Mouse (Mus musculus) heart, adult 11 months (tissue): ENCODE measurements around the gene Gbp7.
A peak's percentile ranks its signal among the peaks of the same experiment; 100 is the strongest.

Experiments used
- DNase-seq: peaks from one replicate; pipeline ENCODE4 v3.0.0; 2022

Gbp7 gene

DNA sequence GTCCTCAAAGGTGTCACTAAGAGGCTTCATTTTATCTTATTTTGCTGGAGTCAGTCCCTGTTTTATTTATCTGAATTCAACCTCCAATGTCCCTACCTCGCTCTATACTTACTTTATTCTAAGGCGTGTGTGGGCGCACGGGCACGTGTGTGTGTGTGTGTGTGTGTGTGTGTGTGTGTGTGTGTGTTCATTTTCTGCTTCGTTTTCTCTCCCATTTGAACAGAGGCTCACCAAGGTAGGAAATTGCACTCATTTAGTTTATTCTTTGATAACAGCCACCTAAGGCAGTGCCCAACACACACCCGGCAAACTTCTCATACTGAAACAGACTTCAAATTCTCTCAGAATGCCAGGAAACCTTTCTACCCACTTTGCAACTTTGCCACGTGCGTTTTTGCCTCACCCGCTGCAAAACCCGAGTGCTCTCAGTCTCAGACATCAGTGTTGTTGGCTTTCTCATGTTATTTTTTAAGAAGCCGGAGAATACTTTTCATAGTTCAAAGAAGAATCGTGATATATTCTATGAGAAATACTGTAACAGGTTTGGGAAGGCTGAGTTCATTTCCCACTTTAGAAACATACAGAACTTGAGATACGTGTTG lies 31.0 kb downstream of the Gbp7 start:
- no peak for DNase-seq

DNA sequence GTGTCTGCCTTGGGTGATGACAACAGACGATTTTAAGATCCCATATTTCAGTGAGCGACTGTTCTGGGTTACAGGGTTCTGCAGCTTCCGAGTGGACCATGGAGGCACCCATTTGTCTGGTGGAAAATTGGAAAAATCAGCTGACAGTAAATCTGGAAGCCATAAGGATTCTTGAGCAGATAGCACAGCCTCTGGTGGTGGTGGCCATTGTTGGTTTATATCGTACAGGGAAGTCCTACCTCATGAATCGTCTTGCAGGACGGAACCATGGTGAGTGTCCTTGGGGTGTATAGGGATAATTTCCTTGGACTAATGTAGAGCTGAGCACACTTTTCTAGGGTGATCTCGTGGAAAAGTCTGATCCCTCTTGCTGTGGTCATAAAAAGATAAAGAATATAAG lies 31.5 kb downstream of the Gbp7 start:
- DNase-seq = no peak

DNA sequence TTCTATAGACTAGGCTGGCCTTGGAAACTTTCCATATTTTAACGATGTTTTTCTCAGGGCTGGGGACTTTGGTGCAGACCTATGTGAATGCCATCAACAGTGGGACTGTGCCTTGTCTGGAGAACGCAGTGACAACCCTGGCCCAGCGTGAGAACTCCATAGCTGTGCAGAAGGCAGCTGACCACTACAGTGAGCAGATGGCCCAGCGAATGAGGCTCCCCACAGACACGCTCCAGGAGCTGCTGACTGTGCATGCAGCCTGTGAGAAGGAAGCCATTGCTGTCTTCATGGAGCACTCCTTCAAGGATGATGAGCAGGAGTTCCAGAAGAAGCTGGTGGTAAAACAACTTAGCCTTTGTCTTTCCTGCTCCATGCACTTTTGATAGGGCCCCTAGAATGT lies 37.3 kb downstream of the Gbp7 start:
- DNase-seq = peak; percentile 71

DNA sequence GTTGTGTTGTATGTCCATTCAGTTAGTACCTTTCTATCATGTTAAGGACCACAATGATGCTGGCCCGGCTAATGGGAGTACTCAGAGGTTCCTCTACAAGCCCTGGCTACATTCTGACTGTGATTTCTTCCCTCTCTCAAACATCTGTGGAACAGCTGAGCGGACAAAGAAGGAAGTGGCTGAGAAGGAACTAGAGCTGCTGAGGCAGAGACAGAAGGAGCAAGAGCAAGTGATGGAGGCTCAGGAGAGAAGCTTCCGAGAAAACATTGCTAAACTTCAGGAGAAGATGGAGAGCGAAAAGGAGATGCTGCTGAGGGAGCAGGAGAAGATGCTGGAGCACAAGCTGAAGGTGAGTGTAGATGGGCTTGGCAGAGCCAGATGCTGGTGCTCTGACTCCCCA lies 40.6 kb downstream of the Gbp7 start:
- peak; percentile 88 for DNase-seq

DNA sequence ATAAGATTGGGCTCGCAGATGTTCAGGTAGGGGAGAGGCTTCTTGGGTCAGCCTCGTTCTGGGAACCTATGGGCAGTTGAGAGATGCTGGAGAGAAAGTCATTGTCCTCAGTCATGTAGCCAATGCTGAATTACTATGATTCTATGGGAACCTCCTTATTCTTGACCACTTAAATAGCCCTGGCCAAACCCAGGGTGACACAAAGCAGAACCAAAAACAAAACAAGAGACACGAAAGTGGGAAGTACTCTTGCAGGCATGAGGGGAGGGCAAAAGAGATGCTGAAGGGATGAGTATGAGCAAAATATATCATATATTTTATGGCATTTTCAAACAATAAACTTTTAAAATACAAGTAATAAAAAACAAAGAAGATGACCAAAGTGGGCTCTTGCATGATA lies 47.0 kb downstream of the Gbp7 start:
- peak; percentile 87 for DNase-seq

DNA sequence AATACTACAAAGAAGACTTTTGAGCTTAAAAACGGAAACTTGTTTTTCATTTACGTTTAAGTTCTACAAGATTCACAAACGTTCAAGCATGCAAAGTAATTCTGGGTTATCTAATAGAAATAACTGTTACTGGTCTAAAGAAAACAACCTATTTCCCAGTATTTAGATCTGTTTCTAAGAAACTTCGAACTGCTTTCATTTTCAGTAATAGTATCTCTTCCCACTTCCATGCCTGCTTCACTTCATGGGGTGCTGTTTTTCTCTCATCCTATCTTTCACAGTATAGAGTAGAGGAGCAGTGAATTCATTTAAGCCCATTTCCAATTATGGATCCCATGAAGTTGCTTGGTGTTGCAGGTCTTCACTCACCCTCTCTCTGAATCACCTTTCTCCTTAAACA lies 48.2 kb downstream of the Gbp7 start:
- no peak for DNase-seq

DNA sequence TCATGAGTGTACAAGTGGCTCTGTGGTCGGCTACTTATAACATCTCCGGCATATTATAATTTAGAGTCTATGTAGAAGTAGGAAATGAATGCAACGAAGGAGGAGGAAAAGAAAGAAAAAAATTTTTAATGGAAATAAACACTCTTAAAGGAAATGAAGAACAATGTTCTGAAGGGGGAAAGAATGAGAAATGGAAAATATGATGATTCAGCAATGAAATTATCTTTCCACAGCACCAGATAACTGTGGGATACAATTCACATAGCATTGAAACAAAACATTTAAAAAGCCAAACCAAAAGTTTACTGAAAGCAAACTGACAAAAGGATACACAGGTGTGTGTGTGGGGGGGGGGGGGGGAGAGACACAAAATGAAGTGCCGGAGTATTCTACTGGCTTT lies 52.9 kb downstream of the Gbp7 start:
- no peak for DNase-seq

DNA sequence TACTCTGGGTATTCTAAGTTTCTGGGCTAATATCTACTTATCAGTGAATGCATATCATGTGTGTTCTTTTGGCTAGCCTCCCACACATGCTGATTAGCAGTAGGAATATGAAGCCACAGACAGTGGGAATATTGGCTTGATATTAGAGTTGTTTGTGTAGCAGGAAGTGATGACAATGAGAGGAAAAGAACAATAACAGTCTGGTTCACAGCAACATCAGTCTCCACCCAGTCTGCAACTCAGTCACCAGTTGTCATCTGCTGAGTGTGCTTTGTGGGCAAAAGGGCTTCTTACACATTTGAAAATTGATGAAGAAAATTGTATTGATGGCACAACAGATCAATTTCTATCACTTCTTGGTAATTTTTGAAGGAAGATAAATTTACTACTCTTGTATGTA lies 57.2 kb downstream of the Gbp7 start:
- DNase-seq = no peak

DNA sequence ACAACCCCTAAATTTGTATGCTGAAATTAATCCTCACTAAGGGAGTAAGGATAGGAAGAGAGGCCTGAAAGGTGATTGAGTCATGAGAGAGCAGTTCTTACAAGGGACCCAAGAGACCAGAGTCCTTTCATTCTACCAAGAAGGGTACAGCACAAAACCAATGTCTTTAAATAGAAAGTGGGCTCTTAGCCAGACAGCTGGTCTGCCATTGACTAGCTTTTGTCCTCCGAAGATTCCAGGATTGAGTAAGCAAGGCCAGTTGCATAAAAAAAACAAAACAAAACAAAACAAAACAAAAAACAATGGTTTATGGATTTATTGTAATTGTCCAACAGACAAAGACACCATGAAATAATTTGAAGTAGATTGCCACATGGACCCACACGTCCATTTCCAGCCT lies 58.7 kb downstream of the Gbp7 start:
- DNase-seq = peak; percentile 87

DNA sequence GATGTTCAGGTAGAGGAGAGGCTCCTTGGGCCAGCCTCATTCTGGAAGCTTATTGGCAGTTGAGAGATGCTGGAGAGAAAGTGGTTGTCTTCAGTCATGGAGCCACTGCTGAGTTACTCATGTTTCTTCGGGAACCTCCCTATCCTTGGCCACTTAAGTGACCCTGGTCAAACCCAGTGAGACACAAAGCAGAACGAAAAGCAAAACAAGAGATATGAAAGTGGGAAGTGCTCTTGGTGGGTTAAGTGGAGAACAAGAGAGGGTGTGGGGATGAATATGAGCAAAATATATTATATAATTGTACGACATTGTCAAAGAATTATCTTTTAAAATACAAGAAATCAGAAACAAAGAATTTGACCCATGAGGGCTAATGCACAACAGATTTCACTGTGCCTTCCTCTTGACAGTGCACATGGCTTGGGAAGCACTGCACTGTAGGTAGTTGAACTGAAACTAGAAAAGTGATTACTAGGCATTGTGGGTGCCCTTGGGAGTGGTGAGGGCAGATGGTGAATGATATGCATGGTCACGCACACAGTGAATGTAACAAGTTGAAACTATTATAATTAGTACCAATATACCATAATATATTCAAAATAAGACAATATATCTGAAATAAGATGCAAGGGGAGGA lies 60.4 kb downstream of the Gbp7 start:
- peak; percentile 88 for DNase-seq

DNA sequence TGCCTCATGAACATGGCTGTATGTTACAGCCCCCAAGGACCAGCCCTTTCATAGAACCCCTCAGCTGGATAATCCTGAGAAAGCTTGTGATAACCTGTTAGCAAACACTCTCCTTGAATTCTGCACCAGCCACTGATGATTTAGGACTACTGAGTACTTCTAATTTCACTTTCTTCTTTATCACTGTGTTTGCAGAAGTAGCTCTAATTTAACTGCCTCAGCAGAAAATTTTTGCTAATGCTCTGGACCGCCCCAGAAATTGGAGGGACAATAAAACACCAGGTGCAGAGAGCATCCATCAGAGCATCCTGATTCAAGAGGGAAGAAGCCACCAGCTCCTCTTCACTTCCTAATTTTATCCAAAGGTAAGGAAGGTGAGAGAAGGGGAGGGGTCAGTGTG lies 64.4 kb downstream of the Gbp7 start, which contains the start of gene Gbp2b:
Gbp2b (plus strand) TSS at position 301 of the 400 bp plus-strand sequence.
- no peak for DNase-seq

DNA sequence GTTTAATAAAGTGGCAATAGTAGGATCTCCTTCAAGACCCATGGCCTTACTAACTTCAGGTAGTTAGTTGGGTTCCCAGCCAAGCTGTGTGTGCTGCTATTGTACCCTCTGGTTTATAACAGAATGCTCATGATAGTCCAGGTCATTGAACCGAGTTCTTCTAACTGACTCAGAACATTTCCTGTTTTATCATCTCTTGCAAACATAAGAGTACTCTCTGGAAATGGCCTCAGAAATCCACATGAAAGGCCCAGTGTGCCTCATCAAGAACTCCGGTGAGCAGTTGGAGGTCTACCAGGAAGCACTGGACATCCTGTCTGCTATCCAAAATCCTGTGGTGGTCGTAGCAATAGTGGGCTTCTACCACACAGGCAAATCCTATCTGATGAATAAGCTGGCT lies 67.8 kb downstream of the Gbp7 start:
- DNase-seq = no peak
